Mouse (Mus musculus) cerebellum, postnatal 4 days (tissue): Measurements from ENCODE around the gene Pou2f2.

Source experiments
- DNase-seq, 2 experiments: peaks; one replicate each; pipeline ENCODE4 v3.0.0; 2022; ENCODE audit warnings: low spot score in 2 of 2, mixed read lengths in 1 of 2

Gene Pou2f2

GRCm38 (mm10) chr7:25099581-25099980, 79.9 kb downstream of the Pou2f2 start:
- no peak for DNase-seq

DNA sequence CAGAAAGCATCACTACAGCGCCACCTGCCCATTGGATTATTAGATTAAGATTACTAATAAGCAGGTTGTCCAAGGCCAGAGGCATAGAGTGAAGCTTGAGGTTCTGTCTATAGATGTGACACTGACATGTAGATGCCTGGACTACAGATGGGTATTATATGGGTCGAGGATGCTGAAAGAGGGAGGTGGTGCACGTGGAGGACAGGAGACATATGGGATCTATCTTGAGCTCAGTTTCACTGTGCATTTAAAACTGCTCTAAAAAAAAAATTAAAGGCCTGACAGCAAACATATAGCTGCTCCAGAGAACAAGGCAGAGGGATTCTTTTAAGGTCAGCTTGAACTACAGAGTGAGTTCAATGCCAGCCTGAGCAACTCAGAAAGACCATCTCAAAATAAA, 81.4 kb downstream of the Pou2f2 start:
- DNase-seq = no peak

DNA sequence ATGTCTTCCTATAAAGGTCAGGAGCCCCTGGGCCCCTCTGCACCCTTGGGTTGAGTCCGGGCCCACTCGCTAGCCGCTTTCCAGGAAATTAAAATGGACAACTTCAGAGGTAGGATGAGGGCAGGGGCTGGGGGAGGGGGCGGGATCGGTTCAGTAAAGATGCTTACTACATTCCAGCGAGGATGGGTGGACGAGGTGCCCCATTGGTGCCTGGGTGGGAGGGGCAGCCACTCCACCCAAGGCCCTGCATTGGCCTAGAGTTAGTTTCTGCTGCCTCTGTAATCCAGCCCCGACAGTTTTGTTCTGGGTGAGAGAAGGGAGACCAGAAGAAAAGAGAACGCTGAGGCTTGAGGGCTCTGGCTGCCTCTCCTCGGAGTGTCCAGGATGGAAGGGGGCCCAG, 89.7 kb downstream of the Pou2f2 start:
- DNase-seq = no peak

GRCm38 (mm10) chr7:25088968-25089367, 90.6 kb downstream of the Pou2f2 start:
- no peak for DNase-seq

- DNase-seq = no peak
Observed at GRCm38 (mm10) chr7:25088531-25088930, 91.0 kb downstream of the Pou2f2 start.

DNA sequence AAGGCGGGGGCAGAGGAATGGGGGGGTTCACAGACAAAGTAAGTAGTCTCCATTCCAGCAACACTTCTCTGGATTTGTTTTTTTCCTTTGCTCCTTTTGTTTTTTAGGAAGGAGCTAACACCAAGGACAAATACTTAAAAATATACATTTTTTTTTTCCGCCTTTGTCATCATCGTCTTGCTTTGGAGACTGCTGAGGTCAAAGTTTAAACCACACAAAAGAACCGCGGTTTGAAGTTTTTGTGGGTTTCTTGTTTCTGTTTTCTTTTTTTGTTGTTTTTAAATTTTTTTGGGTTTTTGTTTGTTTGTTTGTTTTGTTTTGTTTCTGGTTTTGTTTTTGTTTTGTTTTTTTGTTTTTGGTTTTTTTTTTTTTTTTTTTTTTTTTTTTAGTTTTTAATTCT, 91.6 kb downstream of the Pou2f2 start:
- DNase-seq = no peak

DNA sequence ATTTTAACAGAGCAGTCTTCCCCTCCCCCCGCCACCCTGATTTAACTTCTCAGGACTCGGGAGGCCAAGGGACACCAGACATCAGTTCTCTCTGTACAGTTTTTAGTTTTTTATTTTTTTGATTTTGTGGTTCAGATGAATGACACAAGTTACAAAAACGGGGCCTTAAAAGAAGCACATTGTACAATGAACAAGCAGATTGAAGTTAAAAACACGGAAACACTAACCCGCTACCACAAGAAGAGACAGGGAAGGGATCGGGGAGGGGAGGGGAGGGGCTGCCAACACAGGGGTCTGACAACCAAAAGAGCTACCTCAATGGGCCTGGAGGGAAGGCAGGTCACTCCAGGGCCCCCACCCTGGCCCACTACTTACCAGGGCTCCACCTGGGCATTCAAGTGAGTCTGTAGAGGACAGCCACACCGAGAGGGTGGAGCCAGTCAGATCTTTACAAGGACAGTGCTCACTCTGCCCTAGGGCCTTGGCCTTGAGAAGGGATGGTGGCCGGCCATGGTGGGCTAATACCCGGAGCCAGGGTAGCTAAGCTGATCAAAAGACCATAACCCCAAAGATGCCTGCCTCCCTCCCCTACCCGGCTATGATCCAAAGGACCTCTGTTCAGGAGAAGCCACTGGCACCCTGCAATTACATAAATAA, 92.1 kb downstream of the Pou2f2 start:
- DNase-seq = no peak

DNA sequence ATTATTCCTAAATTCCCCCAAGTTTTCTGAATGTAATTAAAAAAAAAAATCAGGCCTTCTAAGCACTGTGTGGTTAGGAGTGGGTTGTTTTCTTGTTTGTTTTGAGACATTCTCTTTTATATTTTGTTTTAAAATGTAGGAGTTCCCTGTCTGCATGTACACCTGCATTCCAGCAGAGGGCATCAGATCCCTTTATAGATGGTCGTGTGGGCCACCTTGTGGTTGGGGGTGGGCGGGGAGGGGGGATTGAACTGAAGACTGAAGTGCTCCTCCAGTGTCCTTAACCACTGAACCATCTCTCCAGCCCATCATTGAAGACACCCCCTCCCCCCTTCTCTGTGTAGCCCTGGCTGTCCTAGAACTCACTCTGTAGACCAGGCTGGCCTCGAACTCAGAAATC, 92.9 kb downstream of the Pou2f2 start:
- no peak for DNase-seq

- no peak for DNase-seq
Observed at GRCm38 (mm10) chr7:25084621-25085020, 94.9 kb downstream of the Pou2f2 start.

DNA sequence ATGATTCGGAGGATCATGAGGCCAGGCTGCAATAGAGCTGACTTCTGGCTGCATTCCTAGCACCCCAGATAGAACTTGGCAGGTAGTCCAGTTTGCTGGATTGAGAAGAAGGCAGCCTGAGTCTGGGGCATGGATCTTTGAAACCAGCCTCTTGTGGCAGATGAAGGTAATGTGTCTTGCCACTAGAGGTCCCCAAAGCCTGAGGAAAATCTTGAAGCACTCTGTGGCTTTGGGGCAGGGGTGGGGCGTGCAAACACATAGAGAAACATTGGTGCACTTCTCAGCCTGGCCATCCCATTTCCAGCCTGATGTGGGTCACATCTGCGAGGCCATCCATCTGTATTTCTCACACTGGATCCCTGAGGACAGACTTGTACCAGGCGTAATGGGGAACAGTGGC, 97.0 kb downstream of the Pou2f2 start:
- DNase-seq = peak in 1 of 2 experiments; percentile 50

GRCm38 (mm10) chr7:25080431-25080830, 99.1 kb downstream of the Pou2f2 start:
- no peak for DNase-seq

GRCm38 (mm10) chr7:25079496-25080026, 100.0 kb downstream of the Pou2f2 start:
- DNase-seq = no peak

- no peak for DNase-seq
Observed at GRCm38 (mm10) chr7:25077414-25077755, 102.1 kb downstream of the Pou2f2 start.

DNA sequence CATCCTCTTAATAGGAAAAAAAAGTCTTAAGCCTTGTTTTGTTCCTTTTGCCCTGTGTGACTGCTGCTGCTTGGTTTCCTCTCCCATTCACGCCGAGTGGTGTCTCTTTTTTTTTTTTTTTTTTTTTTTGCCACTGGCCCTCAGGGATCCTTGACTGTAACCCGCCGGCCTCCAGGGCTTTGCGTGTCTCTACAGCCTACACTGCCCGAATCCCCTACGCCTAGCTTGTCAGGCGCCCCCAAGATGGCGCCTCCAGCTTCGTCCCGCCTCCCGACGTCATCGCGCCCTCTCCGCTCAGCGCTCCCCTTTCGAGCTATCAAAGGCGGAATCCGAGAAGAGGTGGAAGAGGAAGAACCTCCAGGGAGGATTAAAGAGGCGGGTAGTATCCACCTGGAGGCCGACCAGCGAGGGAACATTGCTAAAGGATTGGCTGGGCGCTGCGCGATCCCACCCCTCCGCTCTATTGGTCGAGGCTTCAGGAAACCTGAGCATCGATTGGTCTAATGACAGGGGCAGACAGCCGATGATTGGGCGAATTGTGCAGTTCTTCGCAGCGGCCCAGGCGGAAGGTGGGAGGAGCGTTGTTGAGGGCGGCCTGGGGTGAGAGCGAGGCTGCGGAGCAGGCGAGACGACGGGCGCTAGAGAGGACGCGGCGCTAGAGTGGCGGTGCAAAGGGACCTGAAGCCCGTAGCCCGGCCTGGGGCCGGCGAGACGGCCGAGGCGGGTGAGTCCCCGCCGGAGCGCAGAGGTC, 102.7 kb downstream of the Pou2f2 start:
- DNase-seq = peak; percentile 90 to 94

GRCm38 (mm10) chr7:25076296-25076662, 103.2 kb downstream of the Pou2f2 start:
- DNase-seq = no peak

DNA sequence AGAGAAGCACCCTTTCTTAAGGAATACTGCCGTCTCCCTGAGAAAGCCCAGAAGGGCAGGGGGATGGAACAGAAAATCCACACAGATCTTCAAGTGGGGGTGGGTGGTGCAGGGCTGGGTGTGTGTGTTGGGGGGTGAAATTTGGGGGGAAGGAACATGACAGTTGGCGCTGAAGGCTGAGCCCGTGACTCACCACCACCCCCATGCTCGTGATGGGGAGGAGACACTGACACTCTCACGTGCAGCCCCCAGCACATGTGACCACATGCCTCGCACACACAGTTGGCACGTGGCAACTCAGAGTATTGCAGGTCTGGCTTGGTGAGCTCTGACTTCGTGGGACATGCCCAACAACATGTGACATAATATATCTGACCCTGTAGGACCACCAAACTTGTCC, 105.6 kb downstream of the Pou2f2 start:
- no peak for DNase-seq

GRCm38 (mm10) chr7:25072716-25073390, 106.7 kb downstream of the Pou2f2 start:
- DNase-seq = peak in 1 of 2 experiments; percentile 60

DNA sequence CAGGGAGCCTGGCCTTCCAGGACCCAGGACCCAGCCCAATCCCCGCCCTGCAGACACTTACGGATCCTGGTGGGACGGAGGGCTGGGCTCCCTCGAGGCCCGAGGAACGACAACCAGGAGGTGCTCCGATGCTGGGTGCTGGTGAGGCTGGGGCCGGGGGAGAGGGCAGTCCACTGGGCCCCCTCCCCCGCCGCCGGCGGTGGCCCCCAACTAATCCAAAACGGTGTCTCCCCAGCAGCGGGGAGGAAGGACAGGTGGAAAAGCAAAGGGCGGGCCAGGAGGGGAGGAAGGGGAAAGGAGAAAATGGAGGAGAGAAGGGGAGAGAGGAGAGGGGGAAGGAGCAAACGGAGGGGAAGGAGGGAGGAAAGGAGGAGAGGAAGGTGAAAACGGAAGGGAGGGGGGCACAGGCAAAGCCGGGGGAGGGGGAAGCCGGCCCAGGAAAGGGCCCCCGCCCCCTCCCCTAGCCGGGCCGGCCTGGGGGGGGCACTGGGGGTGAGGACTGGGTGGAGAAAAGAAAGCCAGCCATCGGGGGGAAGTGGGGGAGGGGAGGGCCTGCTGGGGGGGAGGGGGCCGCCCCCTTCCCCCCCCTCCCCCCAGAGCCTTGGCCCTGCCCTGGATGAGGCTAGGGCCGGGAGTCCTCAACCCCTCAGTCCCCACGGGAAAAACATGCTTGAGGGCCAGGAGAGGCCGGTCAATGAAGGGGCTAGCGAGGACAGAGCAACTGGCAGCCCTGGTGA, 107.4 kb downstream of the Pou2f2 start, which contains the start of the genes Grik5 and Zfp574:
Gene Grik5 (minus strand): TSS at position 368 of the 737 bp plus-strand sequence.
Gene Zfp574 (plus strand): TSS at position 589 of the 737 bp plus-strand sequence.
- DNase-seq = peak in 1 of 2 experiments; percentile 34

DNA sequence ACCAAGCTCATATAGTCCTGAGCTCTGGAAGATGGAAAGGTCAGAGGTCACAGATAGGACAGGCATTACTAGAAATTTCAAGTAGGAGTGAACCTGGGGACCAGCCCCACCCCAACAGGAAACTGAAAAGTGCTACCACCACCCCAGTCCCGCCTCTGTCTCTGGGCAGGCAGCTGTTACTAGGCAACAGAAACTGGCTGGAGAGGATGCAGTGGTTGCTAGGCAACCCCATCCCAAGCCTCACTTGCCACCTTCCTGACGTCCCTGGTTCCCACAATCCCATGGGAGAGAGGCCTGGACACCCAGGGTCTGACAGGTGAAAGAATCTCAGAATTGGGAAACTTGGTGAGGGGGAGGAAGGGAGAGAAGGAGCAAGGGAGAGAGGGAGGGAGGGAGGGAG, 110.8 kb downstream of the Pou2f2 start:
- DNase-seq = no peak

GRCm38 (mm10) chr7:25067909-25068656, 111.4 kb downstream of the Pou2f2 start:
- no peak for DNase-seq

- no peak for DNase-seq
Observed at GRCm38 (mm10) chr7:25067338-25067737, 112.2 kb downstream of the Pou2f2 start.
